Mouse (Mus musculus) testis, adult 2 months (tissue): ENCODE results near the gene Fam13a. TPM values are rescaled to one million over a fixed set of nuclear protein-coding genes. Genes with fewer than 3 reads are reported as not detected.

Experiments
- H3K27ac ChIP-seq: fragments of 200-500 bp; 2 replicates; pipeline ENCODE4 v1.5.1; 2012; ENCODE audit warnings: low read depth, low read length; ENCODE audit not compliant: control insufficient read depth, insufficient read depth
- H3K27me3 ChIP-seq: fragments of 200-500 bp; 2 replicates; pipeline ENCODE4 v1.6.1; 2012; ENCODE audit warnings: mild to moderate bottlenecking, low read length, moderate library complexity; ENCODE audit not compliant: control insufficient read depth, insufficient read depth
- H3K36me3 ChIP-seq: fragments of 200-500 bp; 2 replicates; pipeline ENCODE4 v1.6.1; 2012; ENCODE audit warnings: mild to moderate bottlenecking, low read length; ENCODE audit not compliant: control insufficient read depth, insufficient read depth
- H3K4me1 ChIP-seq: fragments of 200-500 bp; 2 replicates; pipeline ENCODE4 v1.6.1; 2012; ENCODE audit warnings: low read length; ENCODE audit not compliant: control insufficient read depth, insufficient read depth
- H3K4me3 ChIP-seq: fragments of 200-500 bp; 2 replicates; pipeline ENCODE4 v1.5.1; 2012; ENCODE audit warnings: low read depth, mild to moderate bottlenecking, low read length, moderate library complexity, mixed read lengths; ENCODE audit not compliant: control insufficient read depth
- CTCF ChIP-seq: fragments of 200-500 bp; IDR thresholded peaks from 2 replicates; pipeline ENCODE4 v1.5.1; 2012; ENCODE audit warnings: low read depth, mild to moderate bottlenecking, inconsistent platforms, low read length, moderate library complexity; ENCODE audit not compliant: control insufficient read depth, insufficient read depth, insufficient replicate concordance
- POLR2A ChIP-seq: fragments of 200-500 bp; IDR thresholded peaks from 2 replicates; pipeline ENCODE4 v1.6.1; 2012; ENCODE audit warnings: low read depth, mild to moderate bottlenecking, inconsistent platforms, low read length, moderate library complexity; ENCODE audit not compliant: control insufficient read depth
- polyA plus RNA-seq: library from polyadenylated mRNA; depleted of rRNA; stranded (reverse); fragments of >200 nt; gene quantifications from 2 replicates; pipeline ENCODE4 v1.2.3, GENCODE M21; 2012

Gene Fam13a
- polyA plus RNA-seq, 1 experiment, result 0.30 TPM

GRCm38 (mm10) chr6:59019847-59020246 is 4.5 kb downstream of the Fam13a start:
- H3K27ac ChIP-seq, result no peak overlapping the region
- no peaks in the 10 kb centered on the region for H3K36me3 ChIP-seq
- H3K27me3 ChIP-seq, result no peaks in the 10 kb centered on the region
- no peaks in the 10 kb centered on the region for H3K4me1 ChIP-seq
- TF ChIP-seq CTCF (no peak), POLR2A (no peak)
- H3K4me3 ChIP-seq, result no peak overlapping the region

- Histone ChIP-seq H3K4me3 (no peak overlapping the region), H3K27me3 (no peaks in the 10 kb centered on the region), H3K27ac (no peak overlapping the region), H3K36me3 (no peaks in the 10 kb centered on the region), H3K4me1 (no peaks in the 10 kb centered on the region)
- no peak for TF ChIP-seq POLR2A
- TF ChIP-seq CTCF, result no peak
Measured at GRCm38 (mm10) chr6:59016336-59016832, 8.0 kb downstream of the Fam13a start.

GRCm38 (mm10) chr6:59014760-59015159 is 9.6 kb downstream of the Fam13a start:
- TF ChIP-seq CTCF (no peak), POLR2A (no peak)
- no peaks in the 10 kb centered on the region for H3K36me3 ChIP-seq
- H3K27me3 ChIP-seq, result no peaks in the 10 kb centered on the region
- no peak overlapping the region for H3K4me3 ChIP-seq
- H3K4me1 ChIP-seq, result no peaks in the 10 kb centered on the region
- no peak overlapping the region for H3K27ac ChIP-seq

GRCm38 (mm10) chr6:59014088-59014759 is 10.1 kb downstream of the Fam13a start:
- Histone ChIP-seq H3K27ac (no peak overlapping the region), H3K4me3 (no peak overlapping the region)
- no peak for TF ChIP-seq POLR2A
- TF ChIP-seq CTCF, result no peak

GRCm38 (mm10) chr6:59010792-59011191 is 13.6 kb downstream of the Fam13a start:
- no peak overlapping the region for H3K4me3 ChIP-seq
- no peak overlapping the region for H3K27ac ChIP-seq
- H3K36me3 ChIP-seq, result no peaks in the 10 kb centered on the region
- H3K4me1 ChIP-seq, result no peaks in the 10 kb centered on the region
- no peak for TF ChIP-seq CTCF
- TF ChIP-seq POLR2A, result no peak
- H3K27me3 ChIP-seq, result no peaks in the 10 kb centered on the region

More at GRCm38 (mm10) chr6:59014088-59014759, 10.1 kb downstream of the Fam13a start:
- no peaks in the 10 kb centered on the region for H3K36me3 ChIP-seq
- H3K4me1 ChIP-seq, result no peaks in the 10 kb centered on the region
- no peaks in the 10 kb centered on the region for H3K27me3 ChIP-seq

- H3K27me3 ChIP-seq, result no peaks in the 10 kb centered on the region
- no peaks in the 10 kb centered on the region for H3K36me3 ChIP-seq
- no peak overlapping the region for H3K4me3 ChIP-seq
Measured at GRCm38 (mm10) chr6:59004630-59005029, 19.7 kb downstream of the Fam13a start.

GRCm38 (mm10) chr6:58999044-58999453 is 25.3 kb downstream of the Fam13a start:
- no peak for TF ChIP-seq CTCF
- TF ChIP-seq POLR2A, result no peak
- Histone ChIP-seq H3K36me3 (no peaks in the 10 kb centered on the region), H3K27ac (no peak overlapping the region)

More at GRCm38 (mm10) chr6:59004630-59005029, 19.7 kb downstream of the Fam13a start:
- H3K27ac ChIP-seq, result no peak overlapping the region
- TF ChIP-seq CTCF (no peak), POLR2A (no peak)
- no peaks in the 10 kb centered on the region for H3K4me1 ChIP-seq

More at GRCm38 (mm10) chr6:58999044-58999453, 25.3 kb downstream of the Fam13a start:
- no peak overlapping the region for H3K4me3 ChIP-seq
- no peaks in the 10 kb centered on the region for H3K27me3 ChIP-seq
- H3K4me1 ChIP-seq, result no peaks in the 10 kb centered on the region
